Mouse (Mus musculus) layer of hippocampus, adult 11-12 months (tissue): ENCODE results near the gene Speer4b.
A peak's percentile ranks its signal among the peaks of the same experiment; 100 is the strongest.
"Not testable (repeated sequence)": the region's sequence is repeated elsewhere in the genome, so short reads cannot be mapped to it uniquely, and the experiment has no call there.

Experiments used
- DNase-seq: peaks from one replicate; pipeline ENCODE4 v3.0.0; 2022; ENCODE audit warnings: low spot score

The Speer4b gene

DNA sequence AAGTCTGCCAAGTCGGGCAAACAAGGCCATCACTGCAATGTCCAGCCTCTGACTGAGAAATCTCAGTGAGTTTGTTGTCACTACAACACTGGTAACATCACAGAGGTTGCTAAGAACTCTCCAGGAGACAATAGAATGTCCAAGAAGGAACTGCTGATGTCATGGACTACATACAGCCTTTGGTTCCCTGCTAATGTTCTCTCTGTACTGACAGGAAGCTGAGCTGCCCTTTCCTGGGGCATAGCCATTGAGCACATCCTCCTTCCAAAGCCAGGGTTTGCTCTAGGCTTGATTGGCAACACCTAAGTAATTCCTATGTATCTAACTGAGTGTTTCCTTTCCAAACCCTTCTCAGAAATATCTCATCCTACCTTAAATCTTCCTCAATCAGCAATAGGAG lies at the start of gene Speer4b:
Gene Speer4b (minus strand): TSS at position 101 of the 400 bp plus-strand sequence.
- DNase-seq = not testable (repeated sequence)

GRCm38 (mm10) chr5:27549291-27549690 lies 48.1 kb upstream of the Speer4b start:
- no peak for DNase-seq

- DNase-seq = peak; percentile 40
Observed at GRCm38 (mm10) chr5:27544816-27545270, 43.6 kb upstream of the Speer4b start.

DNA sequence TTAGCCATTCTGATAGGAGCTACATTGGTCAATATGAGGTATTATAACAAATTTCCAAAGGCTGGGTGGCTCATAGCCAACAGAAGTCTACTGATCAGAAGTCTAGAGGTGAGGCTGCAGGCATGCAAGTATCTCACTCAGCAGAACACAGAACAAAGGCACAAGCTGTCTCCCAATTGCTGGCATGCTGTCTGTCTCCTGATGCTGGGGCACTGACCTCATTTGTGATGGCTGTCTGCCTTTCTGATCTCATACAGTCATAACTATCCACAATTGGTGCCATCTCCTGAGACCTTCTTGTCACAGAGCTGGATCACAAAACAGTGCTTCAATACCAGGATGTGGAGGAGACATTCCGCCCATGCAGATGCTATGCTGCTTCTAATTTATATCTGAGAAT lies 25.7 kb upstream of the Speer4b start:
- no peak for DNase-seq

DNA sequence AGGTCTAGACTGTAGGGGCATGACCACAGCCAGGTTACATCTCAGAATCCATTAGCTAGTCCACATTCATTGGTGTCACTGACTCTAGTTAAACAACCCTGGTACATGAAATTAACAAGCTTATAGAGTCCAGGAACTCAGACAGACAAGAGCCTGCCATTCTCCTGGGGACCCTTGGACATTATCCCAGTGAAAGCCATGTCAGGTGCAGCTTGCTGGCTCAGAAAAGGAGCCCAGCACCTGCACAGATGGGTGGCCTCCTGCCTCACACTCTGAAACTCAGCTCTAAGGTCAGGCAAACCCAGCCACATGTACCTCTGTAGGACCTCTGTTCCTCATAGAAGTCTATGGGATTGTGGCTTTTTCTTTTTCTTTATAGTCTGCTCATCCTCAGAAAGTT lies 17.5 kb upstream of the Speer4b start:
- no peak for DNase-seq

DNA sequence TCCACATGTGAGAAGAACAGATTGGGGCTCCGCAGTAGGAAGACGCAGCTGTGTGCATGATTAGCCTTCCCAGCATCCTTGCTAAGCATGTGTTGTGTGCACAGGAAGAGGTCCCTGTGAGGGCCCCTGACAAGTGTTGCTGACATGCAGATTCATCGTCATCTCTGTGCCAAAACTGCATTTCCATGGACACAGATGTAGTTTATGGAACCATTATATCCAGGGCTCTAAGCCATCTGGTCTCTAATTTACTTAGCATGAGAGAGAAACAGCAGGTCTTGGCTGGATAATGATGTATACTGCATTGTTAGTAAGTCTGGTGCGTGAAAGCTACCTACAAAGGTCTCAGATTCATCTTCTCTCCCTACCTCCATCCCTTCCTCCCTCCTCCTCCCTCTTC lies 10.3 kb downstream of the Speer4b start:
- no peak for DNase-seq

GRCm38 (mm10) chr5:27486138-27486537 lies 15.1 kb downstream of the Speer4b start:
- no peak for DNase-seq

DNA sequence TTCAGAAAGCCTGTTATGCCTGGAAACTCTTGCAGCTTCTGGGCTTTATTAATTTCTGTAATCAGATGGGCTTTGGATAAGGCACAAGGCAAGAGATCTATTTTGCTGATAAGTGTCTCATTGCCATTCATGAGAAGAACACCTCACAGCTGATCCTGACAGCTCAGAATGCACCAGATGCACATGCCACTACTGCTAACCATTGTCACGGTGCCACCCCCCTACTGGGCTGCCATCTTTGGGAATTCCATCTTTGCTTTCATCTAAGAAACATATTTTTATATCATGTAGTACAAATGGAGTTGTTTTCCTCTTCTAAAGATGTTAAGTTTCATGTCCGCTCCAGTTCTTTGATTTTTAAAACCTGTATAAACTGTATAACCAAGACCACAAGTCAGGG lies 19.5 kb downstream of the Speer4b start:
- DNase-seq = peak; percentile 18

DNA sequence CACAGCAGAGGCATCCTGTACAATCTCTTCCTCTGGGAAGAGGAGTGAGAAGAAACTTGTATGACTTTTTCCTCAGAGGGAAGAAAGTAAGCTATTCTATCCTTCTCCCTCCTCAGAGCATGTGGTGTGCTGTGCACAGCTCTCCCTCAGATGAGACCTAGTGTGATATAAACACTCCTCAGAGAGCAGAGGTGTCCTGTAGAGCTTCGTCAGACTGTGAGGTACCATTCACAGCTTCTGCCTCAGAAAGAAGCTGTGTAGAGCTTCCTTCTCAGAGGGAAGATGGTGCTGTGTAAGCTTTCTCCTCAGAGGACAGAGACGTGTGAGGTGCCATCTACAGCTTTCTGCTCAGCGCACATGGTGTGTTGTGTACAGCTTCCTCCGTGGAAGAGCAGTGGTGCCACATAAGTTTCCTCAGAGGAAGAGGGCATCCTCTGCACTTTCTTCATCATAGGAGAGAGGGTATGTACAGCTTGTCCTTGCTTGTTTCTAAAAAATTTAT lies 26.2 kb downstream of the Speer4b start:
- no peak for DNase-seq

DNA sequence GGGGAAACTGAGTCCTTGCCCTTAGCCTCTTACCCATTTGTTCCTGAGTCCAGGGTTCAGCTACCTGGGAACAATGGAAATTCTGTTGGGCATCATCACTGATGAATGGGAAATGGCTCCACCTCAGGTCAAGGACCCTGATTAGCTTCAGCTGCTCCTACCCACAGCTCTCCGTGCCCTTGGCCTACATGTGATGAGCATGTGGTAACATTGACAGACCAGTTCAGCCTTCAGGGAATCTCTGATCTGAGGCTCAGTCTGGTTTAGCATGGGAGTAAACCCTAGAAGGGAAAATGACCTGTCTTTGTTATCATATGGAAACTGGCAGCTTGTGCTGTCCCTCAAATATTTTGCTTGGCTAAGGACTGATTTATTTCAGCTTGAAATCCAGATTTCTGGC lies 43.6 kb downstream of the Speer4b start:
- DNase-seq = no peak

- DNase-seq = peak; percentile 59
Observed at GRCm38 (mm10) chr5:27456981-27457380, 44.3 kb downstream of the Speer4b start.

DNA sequence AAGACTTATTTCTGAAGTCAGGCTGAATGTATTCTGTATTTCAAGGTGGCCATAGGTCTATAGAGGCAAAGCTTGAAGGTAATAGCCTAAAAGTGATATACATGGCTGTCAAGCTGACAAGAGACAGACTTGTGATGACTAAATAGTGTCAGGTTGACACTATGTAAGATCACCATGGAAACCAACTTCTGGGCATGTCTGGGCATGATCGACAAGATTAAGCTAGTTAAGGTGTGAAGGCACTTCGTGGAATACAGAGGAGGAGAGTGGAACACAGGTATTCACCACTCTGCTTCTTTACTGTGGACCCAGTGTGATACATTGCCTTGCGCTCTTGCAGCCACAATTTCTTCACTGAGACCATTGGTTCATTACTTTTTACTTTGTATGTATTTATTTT lies 46.9 kb downstream of the Speer4b start:
- DNase-seq = no peak

DNA sequence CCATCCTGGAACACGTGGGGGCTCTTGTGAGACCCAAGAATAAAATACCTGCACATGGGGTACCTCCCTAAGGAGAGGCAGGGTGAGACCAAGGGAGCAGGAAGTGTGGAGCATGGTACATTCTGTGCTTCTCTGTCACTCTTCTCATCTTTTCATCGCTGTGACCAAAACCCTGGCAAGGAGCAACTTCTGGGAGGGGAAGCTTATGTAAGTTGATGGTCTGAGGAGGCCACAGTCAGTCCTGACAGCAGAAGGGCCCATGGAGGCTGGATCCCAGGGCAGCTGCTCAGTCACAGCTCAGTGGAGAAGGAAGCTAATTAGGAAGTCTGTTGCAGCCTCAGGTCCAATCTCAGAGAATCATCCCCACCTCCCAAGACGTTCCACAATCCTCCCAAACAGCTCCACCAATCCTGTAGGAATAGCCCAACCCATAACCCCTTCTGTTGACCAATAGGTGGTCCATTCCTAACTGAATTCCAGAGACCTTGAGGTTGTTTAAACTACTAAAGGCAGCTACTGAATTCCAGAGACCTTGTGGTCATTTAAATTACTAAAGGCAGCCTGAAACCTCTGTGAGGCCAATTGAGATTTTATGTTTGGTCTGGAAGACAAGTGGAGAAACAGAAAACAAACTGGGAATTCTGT lies 47.9 kb downstream of the Speer4b start:
- DNase-seq = no peak
